Mouse (Mus musculus) kidney, postnatal 0 days (tissue): ENCODE data around the gene Afap1. TPM values are rescaled to one million over a fixed set of nuclear protein-coding genes. Genes with fewer than 3 reads are reported as not detected.
A peak's percentile ranks its signal among the peaks of the same experiment; 100 is the strongest.

Experiments
- ATAC-seq: fragments of 200-750 bp; cut with Nextera tagmentation; replicated peaks from 2 replicates; pipeline ENCODE4 v1.8.0; 2017; ENCODE audit warnings: low read depth, moderate number of reproducible peaks, moderate TSS enrichment, moderate library complexity; ENCODE audit not compliant: low FRiP score
- DNase-seq: peaks from one replicate; pipeline ENCODE4 v3.0.0-alpha.2; 2016; ENCODE audit warnings: low spot score
- H3K27ac ChIP-seq: fragments of 300-500 bp; sonication (generic); 2 replicates; pipeline ENCODE4 v1.5.1; 2014; ENCODE audit warnings: mild to moderate bottlenecking
- H3K27me3 ChIP-seq: fragments of 300-500 bp; sonication (generic); 2 replicates; pipeline ENCODE4 v1.6.1; 2014; ENCODE audit warnings: low read length, mixed read lengths; ENCODE audit not compliant: insufficient read depth
- H3K36me3 ChIP-seq: fragments of 300-500 bp; sonication (generic); 2 replicates; pipeline ENCODE4 v1.6.1; 2014; ENCODE audit warnings: low read length, mixed read lengths; ENCODE audit not compliant: insufficient read depth
- H3K4me1 ChIP-seq: fragments of 300-500 bp; sonication (generic); replicated peaks from 2 replicates; pipeline ENCODE4 v1.6.1; 2014; ENCODE audit warnings: antibody characterized with exemption, low read length, mixed read lengths; ENCODE audit not compliant: insufficient read depth
- H3K4me2 ChIP-seq: fragments of 300-500 bp; sonication (generic); 2 replicates; pipeline ENCODE4 v1.6.1; 2014; ENCODE audit warnings: mild to moderate bottlenecking, low read length, moderate library complexity, mixed read lengths
- H3K4me3 ChIP-seq: fragments of 300-500 bp; sonication (generic); replicated peaks from 2 replicates; pipeline ENCODE4 v1.5.1; 2014; ENCODE audit warnings: low read depth, low read length
- H3K9ac ChIP-seq: fragments of 300-500 bp; sonication (generic); 2 replicates; pipeline ENCODE4 v1.6.1; 2014; ENCODE audit warnings: low read depth, low read length
- H3K9me3 ChIP-seq: fragments of 300-500 bp; sonication (generic); replicated peaks from 2 replicates; pipeline ENCODE4 v1.6.1; 2016; ENCODE audit warnings: low read length, inconsistent platforms, mixed read lengths
- CTCF ChIP-seq: IDR thresholded peaks from 2 replicates; pipeline ENCODE4 v1.5.1; 2016; ENCODE audit warnings: antibody characterized with exemption, low read depth, mild to moderate bottlenecking, moderate library complexity
- WGBS: fragments of 180-500 bp; shearing (Covaris S2); extraction: QIAGEN DNeasy Blood & Tissue Kit; methylation state at CpG from one replicate; pipeline ENCODE4 v1.1.7; 2014; 5-methylcytosine and 5-hydroxymethylcytosine counted together
- polyA plus RNA-seq: library from polyadenylated mRNA; unstranded; fragments of >200 nt; fragmentation: Nextera tagmentation; extraction: Ambion mirVana; gene quantifications from 2 replicates; pipeline ENCODE4 v1.2.1, GENCODE M21; 2015

Gene Afap1
- polyA plus RNA-seq, 1 experiment from 2014 or later: 19.1 TPM

GRCm38 (mm10) chr5:36003797-36004196 lies 110.7 kb downstream of the Afap1 start:
- WGBS: 75% methylated on average over 10 of the region's 10 CpGs
- no peaks in the 10 kb centered on the region for H3K27me3 ChIP-seq
- ATAC-seq (no peak), DNase-seq (no peak)
- H3K9ac ChIP-seq: no peak overlapping the region
- peaks cover 30% of the 10 kb centered on the region; the same call in 1 of the 2 replicates for H3K36me3 ChIP-seq
- no peak for TF ChIP-seq CTCF
- no peak overlapping the region for H3K4me2 ChIP-seq
- no peak overlapping the region for H3K27ac ChIP-seq
- H3K9me3 ChIP-seq: no peaks in the 10 kb centered on the region
- H3K4me1 ChIP-seq: no peaks in the 10 kb centered on the region
- no peak overlapping the region for H3K4me3 ChIP-seq

- H3K27me3 ChIP-seq: no peaks in the 10 kb centered on the region
- DNase-seq (no peak), ATAC-seq (no peak)
- H3K4me1 ChIP-seq: no peaks in the 10 kb centered on the region
- WGBS: 70% methylated on average over 8 of the region's 8 CpGs
- H3K27ac ChIP-seq: no peak overlapping the region
- no peak overlapping the region for H3K4me3 ChIP-seq
- no peaks in the 10 kb centered on the region for H3K9me3 ChIP-seq
- H3K36me3 ChIP-seq: 0 out of 2 replicates have a peak, but pooled peaks cover 13% of the 10 kb centered on the region
- H3K9ac ChIP-seq: no peak overlapping the region
- H3K4me2 ChIP-seq: no peak overlapping the region
- no peak for TF ChIP-seq CTCF
Observed at GRCm38 (mm10) chr5:36006106-36006505, 113.0 kb downstream of the Afap1 start.

DNA sequence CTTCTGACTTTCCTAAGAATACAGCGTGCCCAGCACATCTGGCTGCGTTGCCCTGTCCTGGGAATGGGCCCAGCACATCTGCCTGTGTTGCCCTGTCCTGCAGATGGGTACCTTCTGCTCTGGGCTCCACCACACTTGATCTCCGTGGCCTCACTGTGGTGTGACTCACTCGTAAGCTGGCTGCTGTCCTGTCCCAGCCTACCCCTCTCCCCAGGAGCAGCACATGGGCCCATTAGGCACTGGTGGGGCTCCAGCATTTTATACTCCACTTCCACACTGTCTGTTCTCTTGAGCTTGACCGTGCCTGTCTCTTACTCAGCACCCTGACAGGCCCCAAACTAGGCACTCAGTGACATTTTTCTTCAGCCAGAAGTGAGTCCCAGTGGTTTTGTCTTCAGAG lies 113.5 kb downstream of the Afap1 start:
- H3K4me2 ChIP-seq: no peak overlapping the region
- H3K36me3 ChIP-seq: 0 out of 2 replicates have a peak, but pooled peaks cover 8% of the 10 kb centered on the region
- H3K27ac ChIP-seq: no peak overlapping the region
- H3K4me3 ChIP-seq: no peak overlapping the region
- H3K9ac ChIP-seq: no peak overlapping the region
- no peaks in the 10 kb centered on the region for H3K9me3 ChIP-seq
- no peak for DNase-seq
- no peaks in the 10 kb centered on the region for H3K4me1 ChIP-seq
- TF ChIP-seq CTCF: no peak
- no peak for ATAC-seq
- WGBS: 58% methylated on average over 5 of the region's 5 CpGs
- no peaks in the 10 kb centered on the region for H3K27me3 ChIP-seq

- DNase-seq (no peak), ATAC-seq (no peak)
- Histone ChIP-seq H3K4me3 (no peak overlapping the region), H3K4me2 (no peak overlapping the region), H3K27ac (no peak overlapping the region), H3K9ac (no peak overlapping the region), H3K9me3 (no peaks in the 10 kb centered on the region), H3K36me3 (0 out of 2 replicates have a peak, but pooled peaks cover 4% of the 10 kb centered on the region), H3K27me3 (no peaks in the 10 kb centered on the region), H3K4me1 (no peaks in the 10 kb centered on the region)
- TF ChIP-seq CTCF: no peak
- 81% methylated on average over 10 of the region's 10 CpGs for WGBS
Observed at GRCm38 (mm10) chr5:36007649-36008048, 114.5 kb downstream of the Afap1 start.

DNA sequence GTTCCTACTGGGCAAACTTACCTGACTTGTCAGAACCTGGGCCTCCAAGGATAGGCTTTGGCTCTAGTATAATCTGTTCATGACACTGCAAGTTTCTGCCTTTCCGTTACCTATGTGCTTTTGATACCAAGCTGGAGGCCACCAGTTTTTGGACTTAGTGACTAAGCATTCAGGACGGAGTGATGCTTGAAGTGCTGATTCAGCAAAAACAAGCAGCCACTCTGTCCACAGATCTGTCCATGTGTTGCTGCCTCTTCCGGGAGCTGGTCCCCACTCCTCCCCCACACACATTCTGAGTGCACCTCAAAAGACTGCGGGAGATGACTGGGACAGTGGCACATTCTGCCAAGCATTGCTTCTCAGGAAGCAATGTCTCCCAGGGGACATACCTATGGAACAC lies 116.3 kb downstream of the Afap1 start:
- Histone ChIP-seq H3K4me2 (no peak overlapping the region), H3K4me3 (no peak overlapping the region), H3K36me3 (no peaks in the 10 kb centered on the region), H3K27me3 (no peaks in the 10 kb centered on the region), H3K4me1 (no peaks in the 10 kb centered on the region), H3K9ac (no peak overlapping the region), H3K27ac (no peak overlapping the region), H3K9me3 (no peaks in the 10 kb centered on the region)
- WGBS: 67% methylated on average over 4 of the region's 4 CpGs
- ATAC-seq (no peak), DNase-seq (no peak)
- TF ChIP-seq CTCF: no peak

- Histone ChIP-seq H3K9me3 (no peaks in the 10 kb centered on the region), H3K4me2 (no peak overlapping the region), H3K27ac (no peak overlapping the region), H3K27me3 (no peaks in the 10 kb centered on the region), H3K9ac (no peak overlapping the region), H3K4me1 (no peaks in the 10 kb centered on the region), H3K4me3 (no peak overlapping the region), H3K36me3 (no peaks in the 10 kb centered on the region)
- WGBS: 84% methylated on average over 3 of the region's 3 CpGs
- ATAC-seq (no peak), DNase-seq (no peak)
- peak; percentile 40; the same call in 1 of the 2 replicates for TF ChIP-seq CTCF
Observed at GRCm38 (mm10) chr5:36018366-36018765, 125.2 kb downstream of the Afap1 start.

- no peak overlapping the region for H3K27ac ChIP-seq
- ATAC-seq (no peak), DNase-seq (no peak)
- no peaks in the 10 kb centered on the region for H3K27me3 ChIP-seq
- H3K9me3 ChIP-seq: no peaks in the 10 kb centered on the region
- no peaks in the 10 kb centered on the region for H3K36me3 ChIP-seq
- no peak overlapping the region for H3K9ac ChIP-seq
- TF ChIP-seq CTCF: no peak
- H3K4me2 ChIP-seq: no peak overlapping the region
- no peak overlapping the region for H3K4me3 ChIP-seq
- H3K4me1 ChIP-seq: no peaks in the 10 kb centered on the region
- 74% methylated on average over 3 of the region's 3 CpGs for whole genome bisulfite sequencing
Observed at GRCm38 (mm10) chr5:36021091-36021490, 128.0 kb downstream of the Afap1 start.
